Mouse (Mus musculus) liver, adult 2 months (tissue): ENCODE data around the gene Olfr1043.

Source experiments
- CTCF ChIP-seq: fragments of 200-500 bp; IDR thresholded peaks from 2 replicates; pipeline ENCODE4 v1.5.1; 2011; ENCODE audit warnings: low read depth, low read length, control low read depth
- POLR2A ChIP-seq: fragments of 200-500 bp; IDR thresholded peaks from 2 replicates; pipeline ENCODE4 v1.6.1; 2011; ENCODE audit warnings: low read length, control low read depth; ENCODE audit not compliant: insufficient read depth; ENCODE audit errors: extremely low read depth

DNA sequence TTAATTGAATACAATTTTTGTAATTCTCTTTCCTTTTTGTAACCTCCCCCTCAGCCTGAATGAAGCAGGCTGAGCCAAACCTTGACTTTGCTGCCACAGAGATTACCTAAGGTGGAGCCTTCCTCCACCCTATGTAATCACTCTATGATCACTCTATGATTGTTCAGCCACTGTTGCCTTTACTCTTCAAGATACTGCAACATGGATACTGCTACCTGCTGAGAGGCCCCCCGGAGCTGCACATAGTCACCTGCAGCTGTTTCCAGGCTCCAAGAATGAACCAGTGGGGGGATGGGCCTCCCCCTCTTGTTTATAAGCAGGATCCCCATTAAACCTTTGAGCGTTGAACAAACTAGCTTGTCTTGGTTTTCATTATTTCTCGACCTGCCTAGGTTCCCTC, 12.6 kb upstream of the Olfr1043 start:
- TF ChIP-seq CTCF (no peak), POLR2A (no peak)
